Mouse (Mus musculus): ENCODE measurements around the gene Slc2a10. TPM values are rescaled to one million over a fixed set of nuclear protein-coding genes. Genes with fewer than 3 reads are reported as not detected.

Slc2a10 gene
- polyA plus RNA-seq, 1 experiment from 2014 or later = 2.8 TPM

DNA sequence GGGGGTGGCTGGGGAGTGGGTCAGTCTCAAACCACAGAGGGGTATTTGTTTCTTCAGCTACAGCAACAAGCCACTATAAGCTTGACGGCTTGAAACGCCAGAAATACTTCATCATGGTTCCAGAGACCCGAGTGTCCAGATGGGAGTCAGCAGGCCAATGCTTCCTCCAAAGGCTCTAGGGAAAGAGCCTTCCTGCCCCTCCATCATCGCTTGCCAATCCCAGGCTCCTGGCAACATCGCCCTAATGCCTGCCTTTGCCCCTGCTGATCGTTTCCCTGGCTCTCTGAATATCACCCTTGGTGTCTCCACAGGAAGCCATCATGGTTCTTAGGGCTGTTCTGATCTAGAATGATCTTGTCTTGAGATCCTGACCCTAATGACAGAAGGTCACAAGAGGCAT, 58.3 kb downstream of the Slc2a10 start:
- DNase-seq (ENCODE audit: low spot score, missing footprints) (no peak), ATAC-seq (ENCODE audit: low FRiP score) (no peak)
- Histone ChIP-seq H3K9ac (ENCODE audit: low read length) (no peak overlapping the region), H3K27me3 (ENCODE audit: control insufficient read depth, insufficient read depth, low read length) (peaks cover 7% of the 10 kb centered on the region), H3K36me3 (ENCODE audit: control insufficient read depth, insufficient read depth, low read length) (no peaks in the 10 kb centered on the region), H3K4me2 (no peak overlapping the region), H3K4me3 (ENCODE audit: low read depth, low read length) (no peak overlapping the region), H3K4me1 (ENCODE audit: control insufficient read depth, insufficient read depth, low read length) (peaks cover 15% of the 10 kb centered on the region), H3K27ac (ENCODE audit: low read depth, low read length) (no peak overlapping the region), H3K9me3 (ENCODE audit: control insufficient read depth, low read length) (no peaks in the 10 kb centered on the region)
- WGBS = 89% methylated on average over 6 of the region's 6 CpGs

DNA sequence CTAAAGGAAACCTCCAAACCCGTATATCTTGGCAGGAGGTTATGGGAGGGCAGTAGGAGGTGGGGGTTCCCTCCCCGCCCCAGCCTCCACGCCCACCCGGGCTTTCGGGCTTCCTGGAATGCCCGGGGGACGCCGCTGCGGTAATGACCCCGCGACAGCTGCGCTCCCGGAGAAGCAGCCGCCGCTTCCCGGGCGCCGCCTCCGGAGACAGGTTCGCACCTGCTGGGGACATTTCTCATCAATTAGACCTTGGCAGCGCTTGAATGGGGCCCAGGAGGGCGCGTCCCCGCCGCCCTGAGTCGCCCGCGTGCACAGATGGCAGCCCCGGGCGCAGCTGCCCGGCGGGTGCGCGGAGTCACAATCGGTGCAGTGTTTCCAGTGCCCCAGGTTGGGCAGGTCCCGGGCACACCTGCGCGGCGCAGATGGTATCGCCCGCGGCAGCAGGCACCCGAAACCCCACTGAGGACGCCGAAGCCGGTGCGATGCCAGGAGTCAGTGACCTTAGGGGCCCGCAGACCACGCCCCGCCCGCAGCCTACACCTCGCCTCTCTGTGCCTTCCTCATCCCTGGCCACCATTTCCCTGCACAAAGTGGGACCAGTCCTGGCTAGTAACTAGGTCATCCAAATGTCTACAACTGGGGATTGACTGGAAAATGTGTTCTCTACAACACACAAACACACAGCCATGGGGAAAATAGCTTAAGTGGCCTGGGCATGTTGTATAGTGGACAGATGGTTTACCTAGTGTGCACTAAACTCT, 59.9 kb downstream of the Slc2a10 start:
- H3K36me3 ChIP-seq (ENCODE audit: control insufficient read depth, insufficient read depth, low read length) = no peaks in the 10 kb centered on the region
- DNase-seq (ENCODE audit: low spot score, missing footprints) = peak; percentile 93
- peak; percentile 59 for ATAC-seq (ENCODE audit: low FRiP score)
- WGBS = 3% methylated on average over 52 of the region's 52 CpGs
- no peaks in the 10 kb centered on the region for H3K9me3 ChIP-seq (ENCODE audit: control insufficient read depth, low read length)
- no peak overlapping the region for H3K27ac ChIP-seq (ENCODE audit: low read depth, low read length)
- peaks cover 15% of the 10 kb centered on the region for H3K4me1 ChIP-seq (ENCODE audit: control insufficient read depth, insufficient read depth, low read length)
- peak overlapping the region; percentile 41; the same call in 1 of the 2 replicates for H3K9ac ChIP-seq (ENCODE audit: low read length)
- H3K4me2 ChIP-seq = peak overlapping the region; percentile 62
- H3K27me3 ChIP-seq (ENCODE audit: control insufficient read depth, insufficient read depth, low read length) = peaks cover 7% of the 10 kb centered on the region
- H3K4me3 ChIP-seq (ENCODE audit: low read depth, low read length) = peak overlapping the region; percentile 31

GRCm38 (mm10) chr2:165564101-165564500, 60.5 kb downstream of the Slc2a10 start:
- no peak overlapping the region for H3K4me2 ChIP-seq
- H3K36me3 ChIP-seq (ENCODE audit: control insufficient read depth, insufficient read depth, low read length) = no peaks in the 10 kb centered on the region
- no peak overlapping the region for H3K9ac ChIP-seq (ENCODE audit: low read length)
- no peak overlapping the region for H3K27ac ChIP-seq (ENCODE audit: low read depth, low read length)
- H3K4me3 ChIP-seq (ENCODE audit: low read depth, low read length) = no peak overlapping the region
- no peak for ATAC-seq (ENCODE audit: low FRiP score)
- H3K27me3 ChIP-seq (ENCODE audit: control insufficient read depth, insufficient read depth, low read length) = peaks cover 7% of the 10 kb centered on the region
- no peaks in the 10 kb centered on the region for H3K9me3 ChIP-seq (ENCODE audit: control insufficient read depth, low read length)
- WGBS = 57% methylated on average over 8 of the region's 8 CpGs
- peak; percentile 89 for DNase-seq (ENCODE audit: low spot score, missing footprints)
- H3K4me1 ChIP-seq (ENCODE audit: control insufficient read depth, insufficient read depth, low read length) = peaks cover 15% of the 10 kb centered on the region

DNA sequence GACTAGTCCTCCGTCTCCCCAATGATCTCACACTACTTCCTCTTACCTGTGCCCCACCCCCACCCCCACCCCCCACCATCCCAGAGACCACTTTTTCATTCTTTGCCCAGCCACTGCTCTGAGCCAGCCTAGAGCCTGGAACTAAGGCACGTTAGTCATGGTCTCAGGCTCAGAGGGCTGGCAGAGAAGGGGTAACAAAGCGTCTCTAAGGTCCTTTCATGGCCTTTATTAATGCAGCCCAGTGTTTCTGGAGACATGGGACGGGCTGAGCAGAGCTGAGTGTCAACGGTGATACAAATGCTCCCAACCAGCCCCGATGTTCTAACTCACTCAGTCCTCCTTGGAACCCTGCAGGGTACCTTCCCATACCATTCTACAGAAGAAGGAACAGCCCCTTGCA, 61.0 kb downstream of the Slc2a10 start:
- H3K4me3 ChIP-seq (ENCODE audit: low read depth, low read length) = no peak overlapping the region
- no peaks in the 10 kb centered on the region for H3K36me3 ChIP-seq (ENCODE audit: control insufficient read depth, insufficient read depth, low read length)
- ATAC-seq (ENCODE audit: low FRiP score) (peak; percentile 70), DNase-seq (ENCODE audit: low spot score, missing footprints) (no peak)
- peak overlapping the region; percentile 48; the same call in 1 of the 2 replicates for H3K27ac ChIP-seq (ENCODE audit: low read depth, low read length)
- H3K27me3 ChIP-seq (ENCODE audit: control insufficient read depth, insufficient read depth, low read length) = peaks cover 7% of the 10 kb centered on the region
- 25% methylated on average over 6 of the region's 6 CpGs for WGBS
- H3K4me2 ChIP-seq = no peak overlapping the region
- H3K4me1 ChIP-seq (ENCODE audit: control insufficient read depth, insufficient read depth, low read length) = peaks cover 15% of the 10 kb centered on the region
- no peaks in the 10 kb centered on the region for H3K9me3 ChIP-seq (ENCODE audit: control insufficient read depth, low read length)
- peak overlapping the region; percentile 9; the same call in 1 of the 2 replicates for H3K9ac ChIP-seq (ENCODE audit: low read length)

DNA sequence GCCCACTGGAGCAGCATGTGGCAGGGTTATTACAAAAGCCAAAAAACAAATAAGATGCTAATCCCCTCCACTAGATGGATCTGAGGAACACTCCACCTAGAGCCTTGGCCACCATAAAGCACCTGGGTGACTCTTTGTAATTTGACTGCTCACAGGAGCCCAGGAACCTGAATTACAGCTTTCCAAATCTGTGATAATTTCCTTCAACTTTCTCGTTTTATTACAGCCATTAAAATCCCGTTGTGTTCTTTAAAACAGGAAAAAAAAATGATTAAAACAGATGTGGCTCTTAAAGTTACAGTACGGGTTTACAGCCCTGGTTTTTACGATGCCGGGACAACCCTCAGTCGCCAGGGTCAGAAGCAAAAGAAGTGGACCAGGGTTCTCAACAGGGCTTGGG, 63.3 kb downstream of the Slc2a10 start:
- H3K4me3 ChIP-seq (ENCODE audit: low read depth, low read length) = no peak overlapping the region
- H3K27ac ChIP-seq (ENCODE audit: low read depth, low read length) = no peak overlapping the region
- ATAC-seq (ENCODE audit: low FRiP score) (no peak), DNase-seq (ENCODE audit: low spot score, missing footprints) (no peak)
- peaks cover 7% of the 10 kb centered on the region for H3K27me3 ChIP-seq (ENCODE audit: control insufficient read depth, insufficient read depth, low read length)
- H3K4me2 ChIP-seq = no peak overlapping the region
- 85% methylated on average over 6 of the region's 6 CpGs for WGBS
- H3K9ac ChIP-seq (ENCODE audit: low read length) = no peak overlapping the region
- peaks cover 15% of the 10 kb centered on the region for H3K4me1 ChIP-seq (ENCODE audit: control insufficient read depth, insufficient read depth, low read length)
- H3K36me3 ChIP-seq (ENCODE audit: control insufficient read depth, insufficient read depth, low read length) = no peaks in the 10 kb centered on the region
- H3K9me3 ChIP-seq (ENCODE audit: control insufficient read depth, low read length) = no peaks in the 10 kb centered on the region

DNA sequence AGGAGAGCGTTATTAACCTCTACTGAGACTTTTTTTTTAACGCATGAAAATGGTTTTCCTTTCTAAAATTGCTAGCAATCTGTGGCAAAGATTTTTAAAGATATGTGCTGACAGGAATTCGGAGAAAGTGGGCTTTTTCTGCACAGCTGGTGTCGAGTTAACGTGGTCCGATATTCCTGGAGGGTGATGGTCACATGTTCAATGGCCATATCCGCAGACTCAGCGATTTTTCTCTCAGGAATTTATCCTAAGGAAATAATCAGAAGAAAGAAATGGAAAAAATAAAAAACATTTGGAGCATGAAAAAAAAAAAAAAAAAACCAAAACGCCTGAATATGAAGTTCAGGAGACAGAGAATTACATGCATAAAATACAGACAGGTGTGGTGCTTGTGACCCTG, 64.2 kb downstream of the Slc2a10 start:
- 85% methylated on average over 9 of the region's 9 CpGs for WGBS
- Histone ChIP-seq H3K4me2 (no peak overlapping the region), H3K4me1 (ENCODE audit: control insufficient read depth, insufficient read depth, low read length) (peaks cover 15% of the 10 kb centered on the region), H3K9me3 (ENCODE audit: control insufficient read depth, low read length) (no peaks in the 10 kb centered on the region), H3K27ac (ENCODE audit: low read depth, low read length) (no peak overlapping the region), H3K4me3 (ENCODE audit: low read depth, low read length) (no peak overlapping the region), H3K36me3 (ENCODE audit: control insufficient read depth, insufficient read depth, low read length) (no peaks in the 10 kb centered on the region), H3K9ac (ENCODE audit: low read length) (no peak overlapping the region), H3K27me3 (ENCODE audit: control insufficient read depth, insufficient read depth, low read length) (peaks cover 7% of the 10 kb centered on the region)
- ATAC-seq (ENCODE audit: low FRiP score) (no peak), DNase-seq (ENCODE audit: low spot score, missing footprints) (no peak)

DNA sequence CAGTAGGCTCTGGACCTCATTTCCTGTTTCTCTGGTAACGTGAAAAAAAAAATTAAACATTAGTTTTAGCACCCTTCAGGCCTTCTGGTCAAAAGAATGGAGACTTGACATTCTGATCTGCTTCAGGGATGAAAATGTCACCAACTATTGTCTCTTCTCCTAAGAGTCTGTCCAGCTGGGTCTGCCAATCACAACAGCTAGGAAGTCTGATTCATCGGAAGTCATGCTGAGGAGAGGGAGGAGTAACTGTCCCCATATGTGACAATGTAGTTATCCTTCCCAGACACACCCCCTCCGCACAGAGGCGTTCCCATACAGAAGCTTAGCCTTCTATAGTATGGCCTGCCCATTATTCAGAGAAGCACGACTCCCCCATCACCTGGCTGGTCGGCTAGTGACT, 65.3 kb downstream of the Slc2a10 start:
- Histone ChIP-seq H3K4me2 (no peak overlapping the region), H3K27ac (ENCODE audit: low read depth, low read length) (no peak overlapping the region), H3K4me3 (ENCODE audit: low read depth, low read length) (no peak overlapping the region), H3K27me3 (ENCODE audit: control insufficient read depth, insufficient read depth, low read length) (no peaks in the 10 kb centered on the region; the same call in 1 of the 2 replicates), H3K4me1 (ENCODE audit: control insufficient read depth, insufficient read depth, low read length) (peaks cover 9% of the 10 kb centered on the region), H3K36me3 (ENCODE audit: control insufficient read depth, insufficient read depth, low read length) (no peaks in the 10 kb centered on the region), H3K9ac (ENCODE audit: low read length) (no peak overlapping the region), H3K9me3 (ENCODE audit: control insufficient read depth, low read length) (no peaks in the 10 kb centered on the region)
- ATAC-seq (ENCODE audit: low FRiP score) (0 out of 2 replicates have a peak, but pooled peaks have one; percentile 38), DNase-seq (ENCODE audit: low spot score, missing footprints) (no peak)
- 38% methylated on average over 6 of the region's 6 CpGs for WGBS

Other genes with a start within 250 kb of the Slc2a10 start
- 49.5 and 49.7 TPM in 2 replicates for gene Slc35c2, start 215.9 kb upstream of the Slc2a10 start, polyA plus RNA-seq (2014; fragmentation: Nextera tagmentation; extraction: Ambion mirVana)
- gene Elmo2, start 177.3 kb upstream of the Slc2a10 start, polyA plus RNA-seq (2014; fragmentation: Nextera tagmentation; extraction: Ambion mirVana) = 79.9 and 83.1 TPM in 2 replicates
- gene Zfp663, start 135.1 kb upstream of the Slc2a10 start, polyA plus RNA-seq (2014; fragmentation: Nextera tagmentation; extraction: Ambion mirVana) = 9.0 and 10.1 TPM in 2 replicates
- 24.1 and 25.6 TPM in 2 replicates for gene Zfp334, start 115.5 kb upstream of the Slc2a10 start, polyA plus RNA-seq (2014; fragmentation: Nextera tagmentation; extraction: Ambion mirVana)
- gene Ocstamp, start 103.4 kb upstream of the Slc2a10 start, polyA plus RNA-seq (2014; fragmentation: Nextera tagmentation; extraction: Ambion mirVana) = 0.04 and 0.11 TPM in 2 replicates
- gene Slc13a3, start 30.6 kb upstream of the Slc2a10 start, polyA plus RNA-seq (2014; fragmentation: Nextera tagmentation; extraction: Ambion mirVana) = 1.4 and 2.1 TPM in 2 replicates
- 46.2 and 49.3 TPM in 2 replicates for gene Trp53rka, start 10.5 kb upstream of the Slc2a10 start, polyA plus RNA-seq (2014; fragmentation: Nextera tagmentation; extraction: Ambion mirVana)
- gene Eya2, start 91.2 kb downstream of the Slc2a10 start, polyA plus RNA-seq (2014; fragmentation: Nextera tagmentation; extraction: Ambion mirVana) = 6.9 and 8.3 TPM in 2 replicates